Mouse (Mus musculus) T-cell, adult 2 months (primary cell): Measurements from ENCODE around the gene Rusc2.
A peak's percentile ranks its signal among the peaks of the same experiment; 100 is the strongest.

Experiments used
- DNase-seq: peaks from one replicate; pipeline ENCODE4 v3.0.0; 2022; ENCODE audit warnings: low spot score

Rusc2 gene

DNA sequence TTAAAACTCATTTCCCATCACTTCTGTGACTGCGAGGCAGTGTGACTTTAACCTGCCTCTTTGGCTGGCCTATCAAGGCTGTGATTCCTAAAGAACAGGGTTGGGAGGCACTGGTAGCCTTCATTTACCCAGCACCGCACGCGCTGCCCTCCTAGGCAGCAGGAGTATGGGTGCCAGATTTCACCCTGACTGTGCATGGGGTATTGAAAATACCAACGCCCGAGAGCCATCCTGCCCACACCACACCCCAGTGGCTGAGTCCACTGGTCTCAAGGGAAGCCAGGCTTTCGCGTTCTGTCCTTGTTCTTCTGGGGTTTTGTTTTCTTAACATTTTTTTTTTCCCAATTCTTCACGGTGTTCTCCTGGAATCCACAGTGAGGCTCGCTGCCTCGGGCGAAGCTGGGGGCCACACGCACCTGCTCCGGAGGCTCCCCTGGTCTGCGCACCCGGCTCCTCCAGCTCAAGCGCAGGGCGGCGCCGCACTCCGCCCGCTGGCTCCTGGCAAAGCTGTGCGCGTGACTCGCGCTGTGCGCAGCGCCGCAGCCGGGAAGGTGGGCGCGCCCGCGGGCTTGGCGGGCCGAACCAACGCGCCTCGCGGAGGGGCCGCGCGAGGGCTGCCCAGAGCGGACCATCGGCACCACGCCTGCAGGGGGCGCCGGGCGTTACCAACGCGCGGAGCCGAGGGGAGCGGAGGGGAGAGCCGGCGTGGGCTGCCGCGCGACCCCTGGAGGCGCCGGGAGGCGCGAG lies at the start of gene Rusc2:
Gene Rusc2, plus strand, starts transcription at position 572 of the 747 bp plus-strand sequence.
- peak; percentile 11 for DNase-seq

DNA sequence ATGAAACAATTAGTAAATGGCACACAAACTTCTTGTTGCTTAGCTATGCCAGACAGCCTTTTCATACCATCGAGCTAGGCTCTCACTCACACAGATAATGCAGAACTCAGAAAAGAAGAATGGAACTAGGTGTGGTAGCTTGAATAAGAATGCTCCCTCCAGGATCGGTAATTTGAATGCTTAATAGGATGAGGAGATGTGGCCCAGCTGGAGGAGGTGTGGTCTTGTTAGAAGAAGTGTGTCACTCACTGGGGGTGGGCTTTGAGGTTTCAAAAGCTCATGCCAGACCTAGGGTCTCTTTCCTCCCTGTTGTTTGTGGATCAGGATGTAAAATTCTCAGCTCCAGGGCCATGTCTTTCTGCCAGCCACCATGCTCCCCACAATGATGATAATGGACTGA lies 47.0 kb upstream of the Rusc2 start:
- no peak for DNase-seq

DNA sequence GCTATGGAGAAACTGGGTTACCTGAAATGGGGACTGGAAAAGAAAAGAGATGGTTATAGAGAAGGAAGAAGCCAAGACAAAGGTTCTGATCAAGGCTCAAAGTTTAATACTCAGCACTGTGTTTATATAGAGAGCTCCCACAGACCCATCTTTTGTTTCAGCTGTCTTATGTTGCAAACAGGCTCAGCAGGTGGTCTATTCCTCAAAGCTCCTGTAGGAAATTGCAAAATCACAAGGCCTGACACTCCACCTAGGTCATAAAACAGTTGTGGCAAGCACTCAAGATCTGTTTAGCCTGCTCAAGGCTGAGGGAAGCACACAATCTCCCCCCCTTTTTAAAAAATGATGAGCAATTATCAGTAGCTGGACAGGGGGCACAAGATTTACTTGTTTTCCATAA lies 45.6 kb upstream of the Rusc2 start:
- no peak for DNase-seq

DNA sequence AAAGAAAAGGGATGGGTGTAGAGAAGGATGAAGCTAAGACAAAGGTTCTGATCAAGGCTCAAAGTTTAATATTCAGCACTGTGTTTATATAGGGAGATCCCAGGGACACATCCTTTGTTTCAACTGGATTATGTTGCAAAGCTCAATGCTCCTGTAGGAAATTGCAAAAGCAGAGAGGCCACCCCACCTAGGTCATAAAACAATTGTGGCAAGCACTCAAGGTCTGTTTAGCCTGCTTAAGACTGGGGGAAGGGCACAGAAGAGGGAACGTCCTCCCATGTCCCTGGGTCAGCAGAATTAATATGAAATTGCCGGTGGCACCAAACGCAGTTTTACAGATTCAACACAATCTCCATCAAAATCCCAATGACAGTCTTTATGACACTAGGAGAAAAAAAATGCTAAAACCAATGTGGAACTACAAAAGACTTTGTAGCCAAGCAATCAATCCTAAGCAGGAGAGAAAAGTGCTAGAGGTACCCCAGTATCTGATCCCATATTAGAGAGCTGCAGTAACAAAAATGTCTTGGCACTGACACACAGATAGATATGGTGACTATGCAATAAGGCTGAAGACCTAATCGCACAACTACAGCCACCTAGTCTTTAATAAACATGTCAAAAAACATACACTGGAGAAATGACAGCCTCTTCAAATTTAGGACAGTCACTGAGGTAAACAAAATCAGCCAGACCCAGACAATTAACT lies 41.5 kb upstream of the Rusc2 start:
- DNase-seq: no peak

DNA sequence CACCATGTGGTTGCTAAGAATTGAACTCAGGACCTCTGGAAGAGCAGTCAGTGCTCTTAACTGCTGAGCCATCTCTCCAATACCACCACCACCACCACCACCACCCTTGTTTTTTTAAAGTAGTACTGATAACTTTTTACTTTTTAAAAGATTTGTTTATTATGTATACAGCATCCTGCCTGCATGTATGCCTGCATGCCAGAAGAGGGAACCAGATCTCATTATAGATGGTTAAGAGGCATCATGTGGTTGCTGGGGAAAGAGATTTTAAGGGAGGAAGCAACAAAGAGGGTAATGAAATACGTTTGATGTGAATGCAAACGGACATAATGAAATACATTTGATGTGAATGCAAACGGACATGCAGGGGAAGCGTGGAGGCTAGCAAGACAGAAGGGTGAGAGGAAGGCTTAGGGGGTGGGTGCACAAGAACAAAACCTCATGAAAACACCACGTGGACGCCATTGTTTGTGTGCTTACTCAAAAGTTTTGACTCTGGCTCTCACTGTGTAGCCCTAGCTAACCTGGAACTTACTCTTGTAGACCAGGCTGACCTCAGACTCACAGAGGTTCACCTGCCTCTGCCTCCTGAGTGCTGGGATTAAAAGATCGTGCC lies 40.4 kb upstream of the Rusc2 start:
- DNase-seq: no peak

DNA sequence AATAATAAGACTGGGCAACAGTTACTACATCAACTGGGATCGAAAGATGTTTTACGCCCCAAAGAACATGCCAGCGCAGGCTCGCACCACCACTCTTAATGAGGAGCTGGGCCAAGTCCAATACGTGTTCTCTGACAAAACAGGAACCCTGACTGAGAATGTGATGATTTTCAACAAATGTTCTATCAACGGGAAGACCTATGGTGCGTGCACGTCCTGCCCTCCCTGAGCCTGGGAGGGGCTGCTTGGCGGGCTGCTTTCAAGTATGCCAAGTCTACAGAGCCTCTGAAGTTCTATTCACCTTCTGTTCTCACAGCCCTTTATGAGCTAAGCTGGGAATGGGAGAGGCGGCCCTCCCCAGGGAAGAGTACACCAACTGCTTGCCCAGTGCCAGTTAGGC lies 39.3 kb upstream of the Rusc2 start:
- DNase-seq: no peak

DNA sequence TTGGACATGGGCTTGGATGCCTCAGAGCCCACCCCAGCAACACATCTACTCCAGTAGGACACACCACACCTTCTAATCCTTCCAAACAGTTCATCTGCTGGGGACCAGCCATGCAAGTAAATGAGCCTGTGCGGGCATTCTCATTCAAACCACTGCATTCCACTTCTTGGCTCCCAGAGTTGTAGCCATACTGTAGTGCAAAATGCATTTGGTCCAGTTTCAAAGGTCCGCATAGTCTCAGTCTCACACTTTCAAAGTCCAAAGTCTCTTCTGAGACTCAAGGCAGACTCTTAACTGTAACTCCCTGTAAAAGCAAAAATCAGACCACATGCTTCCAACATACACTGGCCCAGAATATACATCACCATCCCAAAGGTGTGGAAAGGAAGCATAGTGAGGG lies 36.8 kb upstream of the Rusc2 start:
- DNase-seq: no peak

DNA sequence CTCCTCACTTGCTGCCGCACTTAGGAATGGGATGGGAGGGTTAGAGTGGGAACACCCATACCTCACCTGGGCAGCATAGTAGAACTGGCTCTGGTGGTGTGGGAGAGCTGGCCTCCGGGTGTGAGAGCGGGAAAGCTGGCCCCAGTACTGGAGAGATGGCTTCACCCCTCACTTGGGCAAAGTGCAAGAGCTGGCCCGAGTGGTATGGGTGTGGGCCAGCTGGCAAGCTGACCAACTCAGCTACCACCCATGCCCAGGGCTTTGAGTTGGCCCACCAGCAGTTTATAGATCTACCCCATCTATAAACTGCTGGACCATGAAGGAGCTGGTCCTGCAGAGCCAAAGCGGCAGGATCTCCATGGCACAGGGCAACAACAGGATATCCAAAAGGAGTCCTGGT lies 32.6 kb upstream of the Rusc2 start:
- DNase-seq: no peak

DNA sequence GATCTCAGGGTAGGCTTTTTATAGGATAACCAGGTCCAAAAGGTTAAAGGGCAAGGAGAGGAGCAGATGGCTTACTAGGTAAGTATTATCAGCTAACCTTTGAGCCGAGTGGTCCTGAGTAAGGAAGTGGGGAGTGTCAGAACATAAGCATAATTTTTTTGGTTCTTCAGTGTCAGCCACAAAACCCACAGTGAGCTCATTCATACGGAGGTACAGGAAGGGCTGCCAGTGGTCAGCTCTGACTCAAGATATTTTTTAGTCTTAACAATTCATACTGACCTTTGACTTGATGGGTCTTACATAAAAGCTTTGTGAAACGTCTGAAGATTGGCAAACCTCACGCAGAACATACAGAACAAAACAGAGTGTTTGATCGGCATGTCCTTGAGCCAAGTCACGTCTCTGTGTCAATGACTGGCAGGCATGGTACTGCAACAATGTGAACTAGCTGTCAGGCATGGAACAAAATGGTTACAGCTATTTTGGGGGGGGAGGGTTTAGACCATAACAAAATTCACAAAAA lies 31.7 kb upstream of the Rusc2 start:
- DNase-seq: no peak

DNA sequence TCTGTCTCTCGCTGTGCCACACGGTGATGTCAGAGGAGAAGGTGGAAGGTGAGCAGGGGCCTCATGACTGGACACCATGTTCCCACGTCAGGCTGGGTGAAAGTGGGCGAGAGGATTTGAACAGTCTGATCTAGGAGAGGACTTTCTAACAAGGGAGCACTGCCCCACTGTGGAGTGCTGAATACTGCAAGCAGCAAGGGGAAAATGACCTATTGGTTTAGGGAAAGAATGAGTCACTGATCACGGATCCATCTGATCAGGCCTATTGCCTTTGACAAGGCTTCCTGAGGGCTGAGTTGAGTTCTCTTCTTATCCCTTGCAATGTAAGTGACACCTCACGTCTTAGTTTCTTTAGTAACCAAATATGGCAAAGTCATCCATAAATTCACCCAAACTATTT lies 28.1 kb upstream of the Rusc2 start:
- no peak for DNase-seq

DNA sequence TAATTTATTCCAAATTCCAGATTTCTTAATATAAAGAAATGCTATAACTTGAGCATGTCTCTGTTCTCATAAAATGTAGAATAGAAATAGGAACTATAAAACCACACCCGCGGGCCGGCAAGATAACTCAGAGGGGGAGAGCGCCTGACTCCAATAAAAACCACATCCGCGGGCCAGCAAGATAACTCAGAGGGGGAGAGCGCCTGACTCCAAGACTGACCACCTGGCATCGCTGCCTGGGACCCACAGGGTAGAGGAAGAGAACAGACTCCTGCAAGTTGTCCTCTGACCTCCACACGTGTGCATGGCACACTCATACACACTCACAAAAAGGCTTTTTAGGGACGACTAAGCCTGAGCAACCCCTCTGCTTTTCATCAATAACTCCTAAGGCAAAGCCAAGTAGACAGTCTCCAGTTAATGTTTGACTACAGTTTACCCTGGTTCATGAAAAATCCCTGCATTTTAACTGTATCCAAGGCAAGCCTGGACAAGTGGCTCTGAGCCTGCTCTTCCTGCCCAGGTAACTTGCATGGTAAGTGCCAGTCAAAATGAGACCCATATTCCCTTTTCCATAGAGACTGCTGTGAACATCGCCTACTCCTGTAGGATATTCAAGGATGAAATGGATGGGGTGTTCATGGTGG lies 16.7 kb upstream of the Rusc2 start:
- DNase-seq: no peak

DNA sequence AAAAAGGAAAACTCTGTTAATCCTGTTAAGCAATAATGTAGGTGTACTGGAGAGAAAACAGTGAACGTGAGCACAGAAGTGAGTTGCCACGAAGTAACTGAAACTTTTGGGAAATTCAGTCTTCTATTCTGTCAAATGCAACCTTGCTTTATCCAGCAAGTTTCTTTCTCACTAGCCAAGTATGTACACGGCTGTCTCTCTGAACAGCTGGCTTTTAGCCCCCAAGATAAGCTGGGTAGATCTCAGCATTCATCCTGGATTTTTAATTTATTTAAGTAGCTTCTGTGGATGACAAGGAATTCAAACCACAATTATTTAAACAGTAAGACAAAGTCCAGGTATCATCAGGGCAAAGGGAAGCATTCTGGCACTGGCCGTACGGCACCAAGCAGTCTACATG lies 14.5 kb upstream of the Rusc2 start:
- no peak for DNase-seq

DNA sequence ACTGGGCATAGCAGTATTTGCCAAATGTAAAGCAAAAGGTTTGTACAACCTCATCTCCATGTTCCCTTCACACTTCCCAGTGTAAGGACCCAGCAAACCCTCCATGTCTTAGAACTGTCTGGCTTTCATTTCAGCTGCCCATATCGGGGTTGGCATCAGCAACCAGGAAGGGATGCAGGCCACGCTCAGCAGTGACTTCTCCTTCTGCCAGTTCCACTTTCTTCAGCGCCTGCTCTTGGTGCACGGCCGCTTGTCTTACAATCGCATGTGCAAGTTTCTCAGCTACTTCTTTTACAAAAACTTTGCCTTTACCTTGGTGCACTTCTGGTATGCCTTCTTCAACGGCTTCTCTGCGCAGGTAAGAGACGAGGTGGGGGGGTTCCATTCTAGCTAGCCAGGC lies 14.0 kb upstream of the Rusc2 start:
- no peak for DNase-seq

DNA sequence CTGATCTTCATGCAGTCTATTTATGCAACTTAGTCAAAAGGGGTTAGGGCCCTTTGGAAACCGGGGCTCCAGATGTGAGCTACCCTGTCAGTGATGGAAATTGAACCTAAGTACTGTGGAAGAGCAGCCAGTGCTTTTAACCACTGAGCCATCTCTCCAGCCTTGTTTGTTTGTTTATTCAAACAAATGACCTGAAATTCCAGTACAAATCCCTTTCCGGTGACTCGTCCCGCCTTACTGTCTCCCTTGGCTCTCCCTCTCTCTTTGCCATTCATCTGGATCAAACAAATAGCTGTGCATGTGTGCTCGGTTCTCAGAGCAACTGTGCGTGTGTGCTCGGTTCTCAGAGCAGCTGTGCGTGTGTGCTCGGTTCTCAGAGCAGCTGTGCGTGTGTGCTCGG lies 10.4 kb upstream of the Rusc2 start:
- no peak for DNase-seq

DNA sequence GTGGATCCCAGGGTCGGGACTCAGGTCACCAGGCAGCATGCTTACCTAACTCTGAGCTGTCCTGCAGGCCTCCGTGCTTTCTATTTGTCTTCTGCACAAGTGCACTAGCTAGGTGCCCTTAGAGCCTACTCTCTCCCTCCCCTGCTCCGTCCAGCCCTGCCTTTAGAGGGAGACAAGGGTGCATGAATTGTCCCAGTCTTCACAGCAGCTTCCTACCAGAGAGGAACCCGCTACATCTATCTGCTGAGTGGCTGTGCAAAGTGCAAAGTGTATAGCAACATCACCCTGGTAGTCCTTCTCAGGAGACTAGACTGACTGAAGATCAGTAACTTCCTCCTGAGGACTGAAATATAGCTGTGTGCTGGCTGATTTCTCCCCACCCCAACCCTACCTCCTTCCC lies 9.6 kb upstream of the Rusc2 start:
- no peak for DNase-seq

DNA sequence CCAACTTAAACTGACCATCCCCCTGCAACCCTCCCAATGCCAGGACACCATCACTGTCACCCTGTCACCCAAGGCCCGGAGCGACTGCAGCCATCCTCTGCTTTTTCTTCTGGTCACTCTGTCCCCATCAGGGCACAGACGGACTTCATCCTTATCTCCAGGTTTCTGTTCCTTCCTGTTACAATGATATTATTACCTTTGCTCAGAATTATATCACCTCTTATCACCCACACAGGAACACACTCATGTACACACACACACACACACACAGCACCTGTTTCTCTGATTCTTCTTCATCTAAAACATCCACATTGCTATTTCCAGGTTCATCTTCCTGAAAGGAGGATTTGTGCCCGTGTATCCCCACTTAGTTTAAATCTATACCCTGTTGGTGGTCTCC lies 7.5 kb upstream of the Rusc2 start:
- DNase-seq: no peak

DNA sequence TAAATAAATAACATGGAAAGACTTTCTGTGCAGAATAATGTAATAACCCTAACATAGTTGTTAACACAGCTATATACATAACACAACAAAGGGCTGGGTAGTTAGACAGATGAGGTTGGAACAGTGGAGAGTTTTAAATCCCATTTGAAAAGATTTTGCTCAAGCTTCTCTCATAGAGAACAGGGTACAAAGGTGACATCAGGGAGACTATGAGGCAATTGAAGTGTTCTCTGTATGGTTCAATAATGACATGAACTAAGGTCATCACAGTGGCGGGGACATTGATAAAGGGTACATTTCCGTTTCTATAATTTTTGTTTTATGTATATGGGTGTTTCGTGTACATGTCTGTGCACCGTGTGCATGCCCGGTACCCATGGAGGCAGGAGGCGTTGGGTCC lies 2.2 kb upstream of the Rusc2 start:
- no peak for DNase-seq

DNA sequence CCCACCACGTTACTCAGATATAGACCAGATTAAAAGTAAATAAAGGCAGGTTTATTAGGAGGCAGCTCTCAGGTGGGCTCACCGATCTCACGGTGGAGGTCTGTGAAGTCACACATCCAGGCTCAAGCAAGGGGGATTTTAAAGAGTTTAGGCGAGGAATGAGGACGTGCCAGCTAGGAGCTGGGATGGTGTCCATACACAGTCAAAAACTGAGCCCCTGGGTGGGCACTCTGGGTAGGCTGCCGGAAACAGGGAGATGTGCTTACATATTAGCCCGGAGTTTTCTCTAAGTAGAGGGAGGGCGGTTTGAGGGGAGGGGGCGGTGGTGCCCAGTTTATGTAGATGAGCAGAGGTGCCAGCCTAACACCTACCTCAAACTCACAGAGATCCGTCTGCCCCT lies 828 bp upstream of the Rusc2 start:
- DNase-seq: no peak

DNA sequence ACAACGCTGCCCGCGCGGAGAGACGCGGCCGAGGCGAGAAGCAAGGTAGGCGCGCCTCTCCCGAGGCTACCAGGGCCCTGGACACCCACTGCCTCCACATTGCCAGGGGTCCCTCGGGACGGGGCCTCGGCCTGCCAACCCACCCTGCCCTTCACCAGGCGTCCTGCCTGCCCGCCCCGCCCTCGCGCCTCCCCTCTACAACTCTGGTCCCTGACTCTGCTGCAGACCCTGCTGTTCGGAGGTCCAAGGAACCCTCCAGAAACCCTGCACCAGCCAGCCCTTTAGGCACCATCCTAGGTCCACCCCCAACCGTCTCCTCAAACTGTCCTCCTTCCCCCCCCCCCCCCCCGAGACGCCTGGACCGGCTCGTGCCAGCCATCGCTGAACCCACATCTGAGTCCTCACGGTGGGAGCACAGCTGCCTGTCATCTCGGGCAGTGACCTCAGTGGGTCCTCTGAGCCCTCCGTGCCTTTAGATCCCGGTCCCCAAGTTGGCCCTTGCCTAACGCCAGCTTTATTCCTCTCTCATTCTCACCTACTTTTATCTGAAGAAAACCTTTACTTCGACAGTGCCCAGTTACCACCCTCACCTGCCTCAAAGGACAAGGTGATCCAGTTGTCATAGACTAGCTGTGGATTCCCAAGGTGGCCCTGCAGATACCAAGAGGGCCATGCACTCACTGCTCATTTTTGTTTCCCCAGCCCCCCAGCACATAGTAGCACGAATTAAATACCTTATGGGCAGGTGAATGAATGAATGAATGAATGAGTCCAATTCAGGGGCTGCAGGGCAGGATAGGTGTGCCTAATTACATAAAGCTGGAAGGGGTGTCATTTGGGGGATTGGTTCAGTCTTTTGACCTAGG lies 609 bp downstream of the Rusc2 start:
- no peak for DNase-seq

DNA sequence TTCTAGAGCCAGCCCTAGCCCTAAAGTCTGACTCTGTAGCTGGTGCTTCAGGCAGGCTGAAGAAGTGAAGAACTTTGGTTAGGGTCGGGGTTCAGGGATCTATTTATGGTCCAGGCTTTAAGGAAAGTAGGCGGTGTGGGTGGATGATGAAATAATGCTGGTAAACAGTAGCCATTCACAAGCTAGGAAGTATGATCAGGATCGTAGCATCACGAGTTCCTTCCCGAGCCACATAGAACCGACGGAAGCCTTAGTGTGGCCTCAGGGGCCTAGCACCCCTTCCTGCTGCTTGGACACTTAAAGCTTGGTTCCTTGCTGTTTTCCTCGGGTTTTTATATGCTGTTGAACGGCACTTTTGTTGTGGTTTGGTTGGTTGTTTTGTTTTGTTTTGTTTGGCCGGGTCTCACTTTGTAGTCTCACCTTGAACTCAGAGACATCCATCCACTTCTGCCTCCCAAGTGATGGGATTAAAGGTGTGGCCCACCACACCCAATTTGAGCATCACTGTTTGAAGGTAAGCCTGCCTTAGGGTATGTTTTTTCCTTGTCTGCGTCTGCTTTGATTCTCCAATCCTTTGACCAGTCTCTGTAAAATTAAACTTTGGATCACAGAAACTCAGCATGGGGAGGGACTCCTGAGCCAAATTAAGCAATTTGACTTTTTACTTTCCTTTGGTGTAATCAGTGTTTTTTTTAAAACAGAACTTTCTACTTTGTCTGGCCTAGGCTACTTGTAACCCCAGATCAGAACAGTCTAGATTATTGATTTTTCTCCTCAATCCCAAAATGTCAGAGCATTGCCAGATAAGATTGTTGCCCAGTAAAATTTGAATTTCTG lies 1.7 kb downstream of the Rusc2 start:
- no peak for DNase-seq

DNA sequence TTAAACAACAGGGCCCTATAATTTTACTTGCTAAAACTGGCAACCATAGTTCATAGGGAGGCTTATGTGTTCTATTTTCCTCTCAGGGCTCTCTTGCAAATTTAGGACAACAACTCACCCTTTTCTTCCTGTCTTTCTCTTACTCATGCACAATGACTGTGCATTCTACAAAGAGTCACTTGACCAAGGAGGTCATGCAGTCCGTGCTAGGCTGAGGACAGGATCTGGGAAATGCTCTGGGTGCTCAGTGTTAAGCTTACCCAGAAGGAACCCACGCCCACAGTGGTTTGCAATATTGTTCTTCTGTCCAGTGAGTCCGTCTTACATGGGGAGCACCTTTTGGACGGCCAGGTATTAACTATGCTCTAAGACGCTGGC lies 2.3 kb downstream of the Rusc2 start:
- no peak for DNase-seq
